Mouse (Mus musculus): Measurements from ENCODE around the gene Pi16.

- TF ChIP-seq CTCF (IDR thresholded peaks at IDR 0.05; ENCODE audit: borderline replicate concordance, insufficient read depth, low read depth, low read length) = no peak
- no peak for TF ChIP-seq POLR2A (IDR thresholded peaks at IDR 0.05; ENCODE audit: borderline replicate concordance, insufficient read depth, low read length)
Measured at GRCm38 (mm10) chr17:29319881-29320639, 2.6 kb downstream of the Pi16 start.

All from cerebellum, adult 2 months (tissue).